Mouse (Mus musculus): ENCODE measurements around the gene Ostf1. TPM values are rescaled to one million over a fixed set of nuclear protein-coding genes. Genes with fewer than 3 reads are reported as not detected.

Ostf1 gene
- total RNA-seq, 2 experiments from 2014 or later: 25.0 to 27.0 TPM

DNA sequence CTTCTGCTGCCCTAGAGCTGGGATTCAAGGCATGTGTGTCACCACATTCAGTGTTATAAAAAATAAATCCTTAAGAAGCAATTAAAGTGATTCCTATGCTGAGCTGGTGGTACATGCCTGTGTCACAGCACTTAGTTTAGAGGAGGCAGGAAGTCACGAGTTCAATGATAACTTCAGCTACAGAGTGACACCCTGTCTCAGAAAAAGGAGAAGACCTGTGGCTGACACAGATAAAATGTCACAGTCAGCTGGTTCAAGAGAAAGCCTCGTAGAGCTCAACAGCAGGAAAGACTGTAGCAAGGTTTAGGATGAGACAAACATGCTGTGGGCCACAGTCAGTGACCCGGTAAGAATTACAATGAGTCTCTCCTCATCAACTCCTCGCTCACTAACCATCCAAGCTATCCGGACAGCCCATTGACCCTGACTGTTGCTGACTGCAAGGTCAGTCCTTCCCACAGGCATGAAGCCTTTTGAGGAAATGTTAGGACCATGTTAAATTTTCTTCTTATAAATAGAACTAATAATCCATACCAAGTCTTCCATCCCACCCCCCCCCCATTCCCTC lies 15.3 kb upstream of the Ostf1 start:
- DNase-seq (ENCODE audit: low spot score in 2 of 2): no peak

DNA sequence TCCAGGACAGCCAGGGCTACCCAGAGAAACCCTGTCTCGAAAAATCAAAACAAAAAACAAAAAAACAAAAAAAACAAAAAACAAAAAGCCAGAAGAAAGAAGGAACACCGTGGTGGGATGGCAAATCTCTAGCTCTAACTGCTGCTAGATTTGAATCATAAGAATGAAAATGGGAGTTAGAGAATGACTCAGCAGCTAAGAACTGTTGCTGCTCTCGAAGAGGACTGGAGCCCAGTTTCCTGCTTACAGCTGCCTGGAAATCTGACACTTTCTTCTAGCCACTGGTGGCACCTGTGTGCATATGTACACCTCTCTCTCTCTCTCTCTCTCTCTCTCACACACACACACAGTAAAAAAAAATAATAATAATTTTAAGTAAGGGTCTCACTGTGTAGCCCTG lies 14.8 kb upstream of the Ostf1 start:
- DNase-seq (ENCODE audit: low spot score in 2 of 2): no peak

DNA sequence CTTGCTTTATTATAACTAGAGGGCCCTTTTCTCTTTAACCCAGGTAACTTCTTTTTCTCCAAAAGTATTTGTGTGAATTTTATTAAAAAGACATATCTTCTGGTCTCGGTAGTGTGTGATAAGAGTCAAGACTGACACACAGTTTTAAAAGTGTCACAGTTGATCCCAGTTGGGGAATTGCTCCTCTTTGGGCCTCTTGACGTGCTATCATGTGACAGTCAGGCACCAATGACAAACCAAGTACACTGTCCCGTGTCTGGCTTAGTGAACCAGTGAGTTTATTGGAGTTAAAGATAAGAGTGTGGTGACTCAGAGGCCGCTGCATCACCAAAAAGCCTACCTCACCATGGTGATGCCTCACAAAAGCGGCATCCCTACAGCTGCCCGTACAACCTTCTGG lies 12.5 kb upstream of the Ostf1 start:
- DNase-seq (ENCODE audit: low spot score in 2 of 2): no peak

DNA sequence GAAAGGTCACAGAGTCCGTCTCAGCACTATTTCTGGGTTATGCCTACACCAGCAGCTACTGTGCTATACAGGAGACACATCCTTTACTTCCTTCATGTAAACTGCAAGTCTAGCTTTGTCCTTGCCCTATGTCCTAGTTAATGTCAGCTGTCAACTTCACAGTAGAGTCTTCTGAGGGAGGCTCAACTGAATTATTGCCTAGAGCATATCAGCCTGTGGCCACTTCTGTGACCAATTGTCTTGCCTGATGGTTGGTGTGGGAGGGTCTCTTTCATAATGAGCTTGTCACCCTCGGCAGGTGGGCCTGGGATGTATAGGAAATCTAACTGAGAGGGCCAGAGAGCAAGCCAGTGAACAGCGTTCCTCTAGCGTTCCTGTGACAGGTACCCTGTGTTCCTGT lies 11.8 kb upstream of the Ostf1 start:
- DNase-seq (ENCODE audit: low spot score in 2 of 2): no peak

DNA sequence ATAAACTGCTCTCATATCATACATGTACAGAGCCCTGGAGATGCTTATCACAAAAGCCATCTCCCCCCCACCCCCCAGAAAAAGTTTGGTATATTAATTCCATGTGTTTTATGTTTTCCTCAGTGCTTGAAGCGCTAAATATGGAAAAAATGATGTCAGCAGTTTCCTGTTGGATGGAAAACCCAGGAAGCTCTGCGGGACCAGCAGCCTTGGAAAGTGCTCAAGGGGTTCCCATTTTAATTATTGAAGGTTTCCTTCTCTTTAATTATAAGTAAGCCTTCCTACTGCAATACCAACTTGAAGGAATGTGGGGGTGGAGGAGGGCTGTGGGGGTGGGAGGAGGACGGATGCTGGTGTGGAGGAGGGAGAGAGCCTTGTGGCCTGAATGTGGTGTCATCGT lies 9.4 kb upstream of the Ostf1 start:
- DNase-seq (ENCODE audit: low spot score in 2 of 2): no peak

DNA sequence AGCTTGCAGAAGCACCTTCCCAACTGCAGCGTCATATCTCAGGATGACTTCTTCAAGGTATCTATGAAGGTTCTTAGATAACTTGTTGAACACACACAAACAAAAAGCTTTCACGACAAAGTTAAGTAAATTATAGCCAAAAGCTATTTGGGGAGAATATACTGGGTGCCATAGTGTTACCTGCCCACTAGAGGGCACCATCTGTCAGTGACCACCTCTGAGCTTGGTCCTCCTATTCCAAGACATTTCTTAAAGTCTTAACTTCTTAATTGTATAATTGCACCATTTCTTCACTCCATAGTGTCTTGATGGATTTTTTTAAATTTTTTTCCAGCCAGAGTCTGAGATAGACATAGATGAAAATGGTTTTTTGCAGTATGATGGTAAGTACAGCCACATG lies 7.9 kb upstream of the Ostf1 start:
- DNase-seq (ENCODE audit: low spot score in 2 of 2): no peak

DNA sequence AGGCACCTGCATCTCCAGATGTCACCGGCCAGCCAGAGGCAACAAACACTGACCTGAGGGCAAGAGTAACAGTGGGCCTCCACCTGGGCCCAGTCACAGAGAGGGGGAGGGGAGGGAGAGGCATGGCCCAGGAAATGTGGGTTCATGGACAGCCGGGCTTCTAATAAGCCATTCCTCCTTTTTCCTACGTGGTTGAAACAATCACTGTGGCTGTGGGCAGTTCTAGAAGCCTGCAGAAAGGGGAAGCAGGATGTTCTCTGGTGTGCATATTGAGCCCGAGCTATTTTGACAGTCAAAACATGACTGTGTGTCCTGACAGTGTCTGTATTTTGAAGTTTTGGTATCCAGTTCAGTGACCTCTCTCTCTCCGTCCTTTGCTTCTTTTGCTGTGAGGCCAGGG lies 7.3 kb upstream of the Ostf1 start:
- no peak for DNase-seq (ENCODE audit: low spot score in 2 of 2)

DNA sequence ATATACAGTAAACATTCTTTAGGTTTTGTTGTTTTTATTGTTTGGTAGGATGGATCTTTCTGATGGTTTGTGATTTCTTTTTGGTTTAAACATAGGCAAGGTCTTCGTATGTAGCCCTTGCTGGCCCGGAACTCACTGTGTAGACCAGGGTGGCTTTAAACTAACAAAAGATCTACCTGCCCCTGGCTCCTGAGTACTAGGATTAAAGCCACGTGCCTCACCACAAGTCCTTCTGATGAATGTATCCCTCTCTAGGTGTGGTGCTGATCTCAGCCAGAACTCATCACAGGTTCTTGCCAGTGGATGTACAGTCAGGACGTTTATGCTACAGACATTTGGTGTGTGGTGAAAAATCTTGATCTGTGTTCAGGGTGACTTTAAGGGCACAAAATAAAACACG lies 6.3 kb upstream of the Ostf1 start:
- no peak for DNase-seq (ENCODE audit: low spot score in 2 of 2)

DNA sequence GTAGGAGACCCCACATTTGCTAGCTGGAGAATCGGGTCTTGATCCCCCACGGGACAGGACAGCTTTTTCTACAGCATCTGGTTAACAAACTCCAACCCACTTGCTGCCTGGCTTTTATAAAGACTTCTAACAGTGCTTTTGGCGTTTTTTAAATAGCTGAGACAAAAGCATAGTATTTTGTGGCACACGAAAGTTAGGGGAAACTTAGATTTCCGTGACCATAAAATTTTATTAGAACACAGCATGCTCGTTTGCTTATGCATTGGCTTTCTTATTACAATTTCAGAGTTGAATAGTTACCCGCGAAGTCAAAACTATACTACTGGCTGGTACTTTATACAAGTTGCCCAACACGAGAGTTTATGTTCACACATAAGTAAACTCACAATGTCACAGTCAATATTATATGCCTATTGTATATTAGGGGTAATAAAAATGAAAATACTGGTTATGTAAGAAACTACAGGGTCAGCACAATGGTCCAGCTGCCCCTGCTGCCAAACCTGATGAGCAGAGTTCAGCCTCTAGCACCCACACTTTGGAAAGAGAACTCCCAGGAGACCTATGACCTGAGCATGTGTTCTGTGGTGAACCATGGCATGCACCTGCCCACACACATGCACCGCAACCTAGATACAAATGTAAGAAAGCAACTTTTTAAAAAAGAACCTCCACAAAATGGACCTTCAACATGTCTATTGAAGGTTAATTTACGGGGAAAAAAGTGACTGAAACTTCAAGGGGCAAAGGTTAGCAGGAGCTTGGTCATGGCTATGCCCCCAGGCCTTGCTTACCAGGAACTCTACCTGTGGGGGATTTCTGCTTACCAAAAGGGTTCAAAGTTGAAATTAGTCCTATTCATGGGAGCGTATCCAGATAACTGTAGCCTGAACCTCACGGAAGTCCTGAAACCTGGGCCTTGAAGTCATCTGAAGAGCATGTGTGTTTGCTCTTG lies 885 bp upstream of the Ostf1 start:
- no peak for DNase-seq (ENCODE audit: low spot score in 2 of 2)

DNA sequence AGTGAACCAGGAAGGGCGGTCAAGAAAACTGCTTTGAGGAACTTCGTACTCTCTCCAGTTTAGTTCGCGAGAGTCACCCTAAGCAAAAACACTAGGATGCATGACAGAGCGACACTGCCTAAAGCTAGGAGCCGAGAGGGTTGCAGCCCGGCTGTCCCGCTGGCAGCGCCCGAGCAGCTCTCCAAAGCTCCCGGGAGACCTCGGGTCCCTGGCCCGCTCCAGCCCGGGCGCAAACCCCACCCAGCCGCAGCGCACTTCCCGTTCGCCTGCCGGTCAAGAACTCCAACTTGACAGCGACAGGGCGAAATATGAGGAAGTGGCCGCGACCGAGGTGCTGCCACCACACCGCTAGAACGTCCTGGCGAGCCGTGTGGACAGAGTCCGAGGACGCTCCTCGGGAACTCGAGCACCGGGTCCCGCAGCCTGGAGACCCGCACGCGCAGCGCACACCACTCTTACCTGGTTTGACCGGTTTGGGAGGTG lies 421 bp downstream of the Ostf1 start:
- peak; percentile 19 to 32 for DNase-seq (ENCODE audit: low spot score in 2 of 2)

DNA sequence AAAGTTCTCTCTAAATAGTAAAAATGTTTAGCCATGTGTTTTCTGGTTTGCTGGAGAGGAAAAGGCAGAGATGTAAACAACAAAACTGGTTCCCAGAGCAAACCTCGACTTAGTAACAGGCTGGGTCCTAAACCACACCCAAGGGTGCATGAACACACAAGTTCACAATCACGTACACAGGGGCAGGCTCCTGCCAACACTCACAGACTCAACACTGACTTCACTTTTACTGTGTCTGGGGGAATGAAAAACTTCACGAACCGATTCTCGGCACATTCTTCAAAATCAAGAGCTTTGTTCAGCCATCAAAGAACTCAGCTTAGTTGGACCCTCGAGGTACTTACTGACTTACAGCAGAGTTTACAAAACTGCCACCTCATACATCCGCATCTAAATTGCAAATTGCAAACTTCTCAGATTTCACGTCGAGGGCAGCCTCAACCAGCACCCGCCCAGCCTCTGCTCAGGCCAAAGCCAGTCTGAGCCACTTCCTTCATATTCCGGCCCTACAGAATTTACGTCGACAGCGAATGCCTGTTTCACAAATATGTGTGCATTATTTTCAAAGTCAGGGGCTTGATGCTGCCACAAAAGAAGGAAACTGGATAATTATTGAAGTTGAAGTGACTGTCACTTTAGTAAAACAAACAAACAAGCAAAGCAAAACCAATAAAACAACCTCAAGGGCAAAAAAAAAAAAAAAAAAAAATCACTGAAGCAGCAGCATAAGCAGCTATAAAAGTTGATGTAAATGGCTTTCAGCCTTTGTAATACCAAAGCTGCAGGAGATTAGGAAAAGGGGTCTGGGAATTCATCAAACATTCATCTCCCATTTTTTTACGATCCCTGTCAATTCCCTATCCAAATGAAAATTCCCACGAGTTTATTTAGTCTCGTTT lies 1.2 kb downstream of the Ostf1 start:
- DNase-seq (ENCODE audit: low spot score in 2 of 2): no peak

DNA sequence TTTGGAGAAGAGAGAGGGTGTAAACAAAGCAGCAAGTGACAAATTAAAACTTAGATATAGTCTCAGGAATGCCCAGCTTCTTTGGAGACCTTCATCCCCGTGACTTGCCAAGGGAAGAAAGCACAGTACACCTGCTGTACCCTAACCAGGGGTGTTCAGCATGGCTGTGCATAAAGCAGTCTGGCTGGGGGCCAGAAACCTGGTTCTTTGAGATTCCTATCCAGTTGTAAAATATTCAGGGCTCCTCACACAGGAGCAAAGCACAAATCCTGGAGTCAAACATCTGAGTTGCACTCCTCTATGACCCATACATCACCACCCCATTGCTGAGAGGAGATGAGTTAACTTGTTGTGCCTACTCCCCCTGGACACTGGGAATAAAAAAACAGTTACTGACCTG lies 2.0 kb downstream of the Ostf1 start:
- no peak for DNase-seq (ENCODE audit: low spot score in 2 of 2)

DNA sequence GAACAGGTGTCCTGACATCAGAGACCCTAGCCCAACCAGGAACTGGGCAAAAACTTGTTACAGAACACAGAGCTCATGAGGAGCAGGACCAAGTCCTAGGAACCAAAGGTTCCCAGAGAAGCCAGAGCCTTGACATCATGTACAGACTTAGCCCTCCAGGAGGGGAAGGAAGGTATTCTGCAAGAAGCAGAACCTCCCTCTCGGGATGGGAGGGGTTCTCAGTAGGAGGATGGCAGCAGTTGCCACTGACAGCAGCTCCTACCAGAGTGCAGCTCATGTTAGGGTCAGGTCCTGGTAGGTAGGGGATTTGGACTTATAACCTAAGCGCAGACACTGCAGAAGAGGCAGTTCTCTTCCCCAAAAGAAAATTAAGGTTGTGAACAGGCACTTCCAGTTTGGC lies 7.7 kb downstream of the Ostf1 start:
- DNase-seq (ENCODE audit: low spot score in 2 of 2): no peak

DNA sequence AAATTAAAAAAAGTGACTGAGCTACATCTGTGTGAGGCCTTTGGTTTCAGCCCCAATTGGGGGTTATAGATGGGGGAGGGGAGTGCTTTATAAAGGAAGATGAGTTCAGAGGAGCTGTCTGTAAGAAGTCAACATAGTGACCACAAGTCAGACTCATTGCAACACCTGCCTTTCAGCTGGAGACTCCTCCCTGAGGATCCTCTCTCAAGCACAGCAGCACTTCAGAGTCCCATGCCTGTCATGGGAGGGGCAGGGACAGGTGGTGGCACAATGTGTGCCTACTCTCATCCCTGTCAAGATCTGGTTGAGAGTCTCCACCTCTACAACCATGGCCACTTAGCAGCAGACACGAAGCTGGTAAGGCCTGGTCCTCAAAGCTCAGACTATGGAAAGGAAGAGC lies 11.9 kb downstream of the Ostf1 start:
- DNase-seq (ENCODE audit: low spot score in 2 of 2): no peak

DNA sequence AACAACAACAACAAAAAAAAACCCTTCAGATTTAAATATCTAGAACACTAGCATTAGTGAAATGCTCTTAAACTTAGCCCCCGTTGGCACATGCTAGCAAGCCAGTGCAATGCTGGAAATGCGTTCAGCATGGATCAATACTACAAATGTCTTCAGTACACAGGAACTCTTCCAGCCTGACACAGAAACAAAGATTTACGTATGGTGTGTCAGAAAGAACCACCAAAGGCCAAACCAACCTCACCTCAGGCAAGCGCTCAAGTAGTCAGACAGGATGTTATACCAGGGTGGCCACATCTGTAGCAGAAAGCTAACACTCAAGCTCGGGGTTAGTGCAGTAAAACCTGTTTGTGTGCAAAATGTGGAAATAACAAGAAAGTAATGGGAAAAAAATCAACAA lies 12.6 kb downstream of the Ostf1 start:
- no peak for DNase-seq (ENCODE audit: low spot score in 2 of 2)

DNA sequence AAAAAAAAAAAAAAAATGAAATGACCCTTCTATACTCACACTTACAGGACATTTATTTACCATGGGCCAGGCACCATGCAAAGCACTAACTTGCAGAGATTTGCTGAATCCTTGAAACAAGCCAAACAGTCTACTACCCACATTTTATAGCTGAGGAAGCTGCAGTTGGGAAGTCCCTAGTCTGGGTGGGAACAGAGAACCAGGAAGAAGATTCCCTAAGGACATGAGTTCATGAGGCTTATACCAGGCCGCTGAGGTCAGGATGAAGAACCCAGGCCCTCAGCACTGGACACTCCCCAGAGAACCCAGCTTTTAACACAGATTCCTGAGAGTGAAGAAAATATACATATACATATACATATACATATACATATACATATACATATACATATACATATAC lies 14.1 kb downstream of the Ostf1 start:
- no peak for DNase-seq (ENCODE audit: low spot score in 2 of 2)

DNA sequence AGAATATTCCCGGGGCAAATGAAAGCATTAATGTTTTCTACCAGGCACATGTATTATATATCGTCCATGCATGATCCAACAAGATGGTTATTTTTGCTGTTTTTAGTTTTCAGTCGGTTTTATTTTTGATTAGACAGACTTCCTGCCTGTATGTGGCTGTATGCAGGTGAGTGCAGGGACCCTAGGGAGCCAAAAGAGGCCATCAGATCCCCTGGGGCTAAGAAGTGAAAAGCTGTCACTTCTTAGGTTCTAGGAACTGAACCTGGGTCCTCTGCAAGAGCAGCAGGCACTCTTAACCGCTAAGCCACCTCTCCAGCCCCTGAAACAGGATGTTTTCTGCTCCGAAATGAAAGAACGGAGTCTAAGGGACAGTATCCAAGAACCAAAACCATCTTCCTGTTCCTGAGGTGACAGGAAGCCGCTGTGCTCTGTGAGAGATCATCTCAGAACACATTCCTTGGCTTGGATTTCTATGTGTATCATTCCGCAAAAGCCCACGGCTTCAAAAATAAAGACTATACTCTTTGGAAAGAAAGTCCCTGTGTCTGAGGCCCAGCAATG lies 15.9 kb downstream of the Ostf1 start:
- DNase-seq (ENCODE audit: low spot score in 2 of 2): no peak

DNA sequence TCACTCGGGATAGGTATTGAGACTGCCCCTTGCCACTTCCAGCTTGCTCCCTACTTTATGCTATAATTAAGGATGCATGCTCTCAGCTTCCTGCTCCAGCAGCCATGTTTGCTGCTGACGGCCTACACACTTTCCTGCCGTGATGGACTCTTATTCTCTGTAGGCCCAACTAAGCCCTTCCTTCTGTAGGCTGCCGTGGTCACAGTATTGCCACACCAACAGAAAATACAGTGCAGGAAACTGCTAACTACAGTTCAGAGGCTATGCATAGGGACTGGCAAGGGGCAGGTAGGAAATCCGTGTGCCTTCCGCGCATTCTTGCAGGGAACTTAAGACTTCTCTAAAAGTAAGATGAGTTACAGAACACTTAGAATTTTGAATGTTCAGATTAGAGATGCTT lies 17.3 kb downstream of the Ostf1 start:
- no peak for DNase-seq (ENCODE audit: low spot score in 2 of 2)

DNA sequence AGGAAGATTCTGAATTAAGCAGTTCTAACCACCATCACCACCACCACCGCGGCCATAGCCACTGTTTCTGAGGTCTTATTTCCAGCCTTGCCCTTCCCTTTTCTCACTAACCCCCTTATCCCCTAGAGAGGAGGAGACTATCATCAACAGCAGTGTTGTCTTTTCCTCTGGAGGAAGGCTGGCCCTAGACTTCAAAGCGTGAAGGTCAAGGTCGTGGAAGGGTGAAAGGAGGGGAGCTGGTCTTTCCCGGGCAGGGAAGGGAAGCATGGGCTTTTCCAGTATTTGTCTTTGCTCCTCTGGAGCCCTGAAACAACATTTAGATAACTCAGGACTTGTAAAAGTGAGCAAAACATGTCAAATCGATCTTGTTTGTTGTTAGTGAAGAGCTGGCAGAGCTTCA lies 22.6 kb downstream of the Ostf1 start:
- no peak for DNase-seq (ENCODE audit: low spot score in 2 of 2)

DNA sequence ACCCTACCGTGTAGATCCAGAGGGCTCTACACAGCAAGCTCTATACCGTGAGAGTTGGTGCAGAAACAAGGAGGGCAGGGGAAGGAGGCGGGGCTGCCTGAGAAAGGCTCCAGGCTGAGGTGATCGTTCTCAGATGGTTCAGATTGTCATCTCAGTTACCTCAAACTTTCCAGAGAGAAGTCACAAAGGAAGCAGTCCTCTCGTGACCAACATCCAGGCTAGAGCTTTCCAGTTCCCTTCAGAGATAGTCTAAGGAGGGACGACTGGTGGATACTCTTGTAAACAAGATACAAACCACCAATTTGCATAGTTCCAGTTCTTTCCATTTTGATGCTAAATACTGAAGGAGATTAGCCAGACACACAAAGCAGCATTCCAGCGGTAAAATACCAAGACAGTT lies 23.7 kb downstream of the Ostf1 start:
- no peak for DNase-seq (ENCODE audit: low spot score in 2 of 2)

DNA sequence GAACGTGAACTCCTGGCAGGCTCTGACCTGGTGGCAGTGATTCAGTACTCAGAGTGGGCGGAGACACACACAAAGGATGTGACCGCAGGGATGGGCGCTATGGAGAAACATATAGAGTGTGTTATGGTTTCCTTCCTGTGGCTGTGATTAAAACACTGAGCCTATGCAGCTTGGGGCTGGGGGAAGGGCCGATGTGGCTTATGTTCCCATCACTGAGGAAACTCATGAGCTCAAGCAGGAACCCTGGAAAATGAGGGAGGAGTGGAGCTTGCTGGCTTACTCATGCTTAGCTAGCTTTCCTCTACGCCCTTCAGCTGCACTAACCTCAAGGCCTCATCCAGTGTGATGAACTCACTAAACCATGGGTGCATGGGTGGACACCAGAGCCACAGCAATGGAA lies 28.6 kb downstream of the Ostf1 start:
- no peak for DNase-seq (ENCODE audit: low spot score in 2 of 2)

DNA sequence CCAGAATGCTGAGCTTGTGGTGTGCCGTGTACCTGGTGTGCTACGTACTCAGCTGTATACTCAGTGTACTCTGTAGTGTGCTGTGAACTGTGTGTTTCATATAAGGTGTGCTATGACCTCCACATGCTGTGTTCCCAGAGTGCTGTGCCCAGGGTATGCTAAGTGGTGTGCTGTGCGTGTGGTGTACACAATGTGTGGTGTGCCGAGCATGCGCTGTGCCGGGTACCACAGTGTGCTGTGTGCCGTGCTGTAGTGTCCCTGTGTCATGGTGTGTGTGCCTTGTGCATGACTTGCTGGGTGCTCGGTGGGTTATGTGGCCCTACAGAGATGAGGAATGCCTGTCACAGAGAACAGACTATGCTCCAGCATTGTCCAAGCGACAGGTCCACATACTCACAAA lies 31.0 kb downstream of the Ostf1 start:
- DNase-seq (ENCODE audit: low spot score in 2 of 2): no peak
